ENCODE assay signal across 8 mouse cellular contexts in the genomic region with DNA sequence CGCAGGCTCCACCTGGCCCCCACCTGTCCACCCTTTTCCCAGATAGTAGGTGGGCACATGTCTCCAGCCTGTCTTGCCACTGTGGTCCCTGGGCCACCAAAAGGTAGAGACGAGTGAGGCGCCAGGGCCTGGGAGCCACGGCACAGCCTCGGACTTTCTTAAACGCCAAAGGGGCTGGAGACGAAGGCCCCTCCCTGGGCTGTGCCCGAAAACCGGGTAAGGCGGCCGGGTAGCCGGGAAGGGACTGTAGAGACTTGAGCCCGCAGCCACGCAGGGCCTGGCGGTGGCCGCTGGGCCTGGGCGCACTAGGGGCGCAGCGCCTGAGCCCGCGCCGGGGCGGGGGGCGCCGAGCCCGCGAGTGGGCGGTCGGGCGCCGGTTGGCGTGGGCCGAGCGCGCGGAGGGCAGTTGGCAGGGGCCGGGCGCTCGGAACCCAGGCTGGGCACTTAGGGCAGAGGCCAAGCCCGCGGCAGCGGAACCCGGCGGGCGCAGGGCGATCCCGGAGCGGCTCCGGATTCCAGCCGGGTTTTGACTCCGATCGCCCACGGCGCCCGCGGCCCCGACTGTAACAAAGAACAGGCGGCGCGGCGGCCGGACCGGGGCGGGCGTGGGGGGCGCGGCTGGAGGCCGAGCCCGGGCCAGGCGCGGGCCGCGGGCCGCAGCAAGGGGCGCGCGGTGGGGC. TPM values are rescaled to one million over a fixed set of nuclear protein-coding genes. Genes with fewer than 3 reads are reported as not detected.
DNase-seq lines count a peak whose midpoint lies in the region; TF ChIP-seq lines count a peak whose summit lies in the region.

No protein-coding gene starts in this region.

- H3K79me2 ChIP-seq in macrophage (ENCODE audit: inconsistent target): peaks cover 26% of the 10 kb centered on the region; the same call in 1 of the 2 replicates

- H3K36me3 ChIP-seq in macrophage (ENCODE audit: inconsistent target): no peaks in the 10 kb centered on the region

- no peak for TF ChIP-seq CTCF in cortical plate, adult 2 months (IDR thresholded peaks at IDR 0.05; ENCODE audit: extremely low read depth, insufficient read depth, low read length)
- no peak for TF ChIP-seq CTCF in left cerebral cortex, adult 2 months (IDR thresholded peaks at IDR 0.05)

- peak; percentile 86 for DNase-seq in adipocyte (ENCODE audit: low spot score)
- peak; percentile 84 to 86 for DNase-seq in gastrocnemius, adult 8-10 months (ENCODE audit: low spot score in 2 of 2)
- peak; percentile 41 for DNase-seq in hindlimb bud, embryonic 11.5 days (ENCODE audit: extremely low spot score, low read depth, low spot score)
- DNase-seq in left cerebral cortex, adult 2 months (ENCODE audit: extremely low spot score in 1 of 2, low spot score in 2 of 2): peak; percentile 79 to 86
- peak; percentile 74 for DNase-seq in retina, postnatal 7 days (ENCODE audit: low read depth, low spot score)
- peak; percentile 80 to 93 for DNase-seq in urinary bladder, adult 18-20 months (ENCODE audit: low spot score in 2 of 2)

- no peak for TF ChIP-seq POLR2A in cortical plate, adult 2 months (IDR thresholded peaks at IDR 0.05; ENCODE audit: extremely low read depth, insufficient read depth, low read length)

- intact Hi-C loops in left cerebral cortex, adult 2 months (cut with DNase I): loop anchor here (2.0 kb wide), 3 partner anchors 42 to 112 kb away; a partner anchor contains a TSS

- peak overlapping the region; percentile 74 for H3K27ac ChIP-seq in cortical plate, adult 2 months (ENCODE audit: insufficient read depth, low read length)
- peak overlapping the region; percentile 98 for H3K27ac ChIP-seq in left cerebral cortex, adult 2 months
- H3K27ac ChIP-seq in macrophage: peak overlapping the region; percentile 40

- peak overlapping the region; percentile 66 for H3K4me3 ChIP-seq in cortical plate, adult 2 months (ENCODE audit: insufficient read depth, low read length)
- peak overlapping the region; percentile 68 for H3K4me3 ChIP-seq in left cerebral cortex, adult 2 months
- H3K4me3 ChIP-seq in macrophage (ENCODE audit: inconsistent target): peak overlapping the region; percentile 80

- 0% methylated on average over 54 of the region's 77 CpGs for WGBS in macrophage (ENCODE audit: missing documents)

- H3K4me1 ChIP-seq in cortical plate, adult 2 months (ENCODE audit: control insufficient read depth, insufficient read depth, low read length): peaks cover 15% of the 10 kb centered on the region

RNA-seq across cellular contexts. Expression of a gene that starts 0.4 kb away (rescaled TPM):
- 17.4 and 19.5 TPM in 2 replicates for polyA plus RNA-seq in cortical plate, adult 2 months (2012; rRNA removed)
- 1 to 10 TPM; 6.1 to 9.7 (median 7.1) TPM for total RNA-seq in gastrocnemius, adult 8-10 months (2022)
- total RNA-seq in left cerebral cortex, adult 2 months (2021): 10 to 100 TPM; 22.1 to 25.6 TPM
- 10 to 100 TPM; 10.8 to 51.7 (median 31.0) TPM for total RNA-seq in macrophage (2018; cell fraction: chromatin; rRNA removed)
- 1 to 10 TPM in 25 of 26 experiments, under 1 TPM in 1; 0.84 to 4.1 (median 2.6) TPM for total RNA-seq in macrophage (2018; cell fraction: cytosol; rRNA removed)
- total RNA-seq in macrophage (2018; cell fraction: nucleus; rRNA removed): 10 to 100 TPM in 19 of 26 experiments, 1 to 10 TPM in 7; 5.2 to 40.1 (median 15.2) TPM
- polyA plus RNA-seq in macrophage (2018): 2.1 to 4.8 TPM (median 3.2 TPM) in 3 replicates

Comparison
In these comparisons a context has a peak if more than half of its experiments do, and no peak if none do; other contexts are left out.
1. Peak in every context shown above with its lines: DNase-seq, H3K4me3 ChIP-seq and H3K27ac ChIP-seq.
2. H3K27ac ChIP-seq: peak in every context shown above with its lines; median percentile 98 in left cerebral cortex, adult 2 months; 74 in cortical plate, adult 2 months; 40 in macrophage.